Mouse (Mus musculus) lung, adult 2 months (tissue): ENCODE measurements around the gene Rrnad1.

ENCODE experiments used
- CTCF ChIP-seq: fragments of 200-500 bp; IDR thresholded peaks from 2 replicates; pipeline ENCODE4 v1.5.1; 2011; ENCODE audit warnings: mild to moderate bottlenecking, low read length, control low read depth; ENCODE audit not compliant: insufficient read depth
- POLR2A ChIP-seq: fragments of 200-500 bp; IDR thresholded peaks from 2 replicates; pipeline ENCODE4 v1.6.1; 2011; ENCODE audit warnings: low read depth, mild to moderate bottlenecking, control low read depth, low read length, borderline replicate concordance; ENCODE audit errors: extremely low read depth

DNA sequence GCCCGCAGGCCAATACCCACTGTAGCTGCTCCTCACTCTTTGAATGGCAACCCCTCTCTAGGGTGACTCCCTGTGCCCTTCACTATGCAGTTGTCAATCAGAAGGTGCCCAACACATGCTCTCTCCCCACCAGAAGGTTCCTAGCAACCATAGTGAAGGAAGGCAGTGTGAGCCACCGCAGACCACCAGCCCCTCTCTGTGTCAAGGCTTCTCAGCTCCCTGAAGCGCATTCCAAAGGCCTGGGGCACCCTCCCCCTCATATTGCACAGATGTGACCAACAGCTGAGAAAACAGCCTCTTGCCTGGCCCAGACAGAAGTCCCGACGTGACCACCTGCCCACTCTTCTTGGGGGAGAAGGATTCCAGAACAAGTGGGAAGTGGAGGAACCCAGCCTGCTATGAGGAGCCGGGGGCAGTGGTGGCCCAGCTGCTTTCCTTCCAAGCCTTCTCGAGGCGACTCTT lies 41.7 kb upstream of the Rrnad1 start:
- TF ChIP-seq CTCF = no peak
- 0 out of 2 replicates have a peak, but pooled peaks have one; percentile 12 for TF ChIP-seq POLR2A
